22 mouse cellular contexts compared by ENCODE assay signal in the genomic region with DNA sequence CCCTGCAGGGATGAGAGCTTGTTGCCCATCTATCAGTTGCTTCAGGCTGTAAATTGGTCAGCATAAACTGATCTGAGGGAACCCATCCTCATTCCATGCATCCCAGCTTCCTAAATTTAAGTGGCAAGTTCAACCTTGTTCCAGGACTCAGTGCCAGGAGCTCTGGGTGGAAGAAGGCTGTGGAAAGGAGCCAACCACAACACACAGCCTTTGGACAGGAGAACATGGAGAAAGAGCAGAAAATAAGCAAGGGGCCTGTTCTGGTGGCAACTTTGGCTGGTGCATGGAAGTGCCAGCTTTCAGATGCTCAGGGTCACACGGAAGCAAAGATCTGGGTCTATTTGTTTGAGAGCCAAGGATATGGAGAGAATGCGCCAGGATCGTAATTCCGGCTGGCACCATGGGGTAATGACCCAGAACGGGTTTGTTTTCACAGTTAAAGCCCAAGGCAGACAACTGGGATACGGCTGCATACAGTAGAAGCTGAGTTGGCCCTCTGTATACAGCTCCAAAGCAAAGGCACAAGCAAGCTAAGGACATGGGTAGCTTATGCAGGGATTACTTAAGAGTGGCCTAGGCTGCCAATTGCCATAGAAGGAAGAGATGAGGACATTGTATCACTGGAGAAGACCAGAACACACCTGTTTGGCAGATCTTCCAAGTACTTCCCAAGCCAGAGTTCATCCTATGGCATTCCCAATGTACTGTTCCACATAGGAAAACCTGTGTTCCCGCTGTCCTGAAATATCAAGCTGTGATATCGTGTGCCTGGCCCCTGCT.
DNase-seq lines count a peak whose midpoint lies in the region; ATAC-seq lines count a peak whose summit lies in the region.
"Had no signal": no experiment of that assay in that cellular context is flagged by ENCODE, and none has a peak within 500 bp of the region (broad histone marks: within the 10 kb centered on the region; RNA-seq: fewer than 3 reads in every experiment).

No protein-coding gene starts in this region.

- no peaks in the 10 kb centered on the region for H3K36me3 ChIP-seq in kidney, embryonic 14.5 days (ENCODE audit: control insufficient read depth, insufficient read depth, low read length)
- H3K36me3 ChIP-seq in midbrain, embryonic 11.5 days (ENCODE audit: control insufficient read depth, insufficient read depth, low read length), result no peaks in the 10 kb centered on the region
- H3K36me3 ChIP-seq in midbrain, embryonic 13.5 days, result no peaks in the 10 kb centered on the region
- H3K36me3 ChIP-seq: heart, embryonic 12.5 days; hindbrain, embryonic 15.5 days; midbrain, embryonic 10.5 days; neural tube, embryonic 13.5 days had no signal

- no peaks in the 10 kb centered on the region for H3K4me1 ChIP-seq in kidney, embryonic 14.5 days (ENCODE audit: control insufficient read depth, insufficient read depth, low read length)
- no peaks in the 10 kb centered on the region for H3K4me1 ChIP-seq in midbrain, embryonic 11.5 days (ENCODE audit: control insufficient read depth, insufficient read depth, low read length)
- 0 out of 2 replicates have a peak, but pooled peaks cover 3% of the 10 kb centered on the region for H3K4me1 ChIP-seq in midbrain, embryonic 13.5 days (replicated peaks)
- H3K4me1 ChIP-seq: heart, embryonic 12.5 days; hindbrain, embryonic 15.5 days; neural tube, embryonic 13.5 days had no signal

- H3K27ac ChIP-seq in kidney, embryonic 14.5 days (ENCODE audit: low read depth, low read length), result no peak overlapping the region
- H3K27ac ChIP-seq in midbrain, embryonic 11.5 days (ENCODE audit: low read depth, low read length), result no peak overlapping the region
- H3K27ac ChIP-seq in midbrain, embryonic 13.5 days, result no peak overlapping the region
- H3K27ac ChIP-seq: hindbrain, embryonic 15.5 days; liver, embryonic 14.5 days; macrophage; midbrain, embryonic 10.5 days; neural tube, embryonic 13.5 days had no signal

- DNase-seq in cerebellum, postnatal 14 days, result peak; percentile 7 to 32
- DNase-seq in cerebellum, adult 11 months, result no peak
- DNase-seq in kidney, adult 11 months, result peak; percentile 30
- peak; percentile 33 for DNase-seq in midbrain, embryonic 11.5 days (ENCODE audit: low spot score, missing footprints)
- no peak for DNase-seq in heart, postnatal 36 days
- DNase-seq: adrenal gland, postnatal 10 days; gastrocnemius, postnatal 36 days; right cerebral cortex, postnatal 25 days; thymus, postnatal 36 days had no signal

- intact Hi-C loops in heart, postnatal 36 days (cut with DNase I), result no loop called here

- H3K4me3 ChIP-seq in kidney, embryonic 14.5 days (ENCODE audit: low read length), result no peak overlapping the region
- no peak overlapping the region for H3K4me3 ChIP-seq in midbrain, embryonic 11.5 days (ENCODE audit: low read depth, low read length)
- no peak overlapping the region for H3K4me3 ChIP-seq in midbrain, embryonic 13.5 days (replicated peaks)
- H3K4me3 ChIP-seq: heart, embryonic 12.5 days; hindbrain, embryonic 15.5 days; midbrain, embryonic 10.5 days; neural tube, embryonic 13.5 days had no signal

- no peak overlapping the region for H3K9ac ChIP-seq in kidney, embryonic 14.5 days (ENCODE audit: low read depth, low read length)
- H3K9ac ChIP-seq in midbrain, embryonic 11.5 days (ENCODE audit: low read length), result no peak overlapping the region
- H3K9ac ChIP-seq in midbrain, embryonic 13.5 days (replicated peaks), result no peak overlapping the region
- H3K9ac ChIP-seq: heart, embryonic 12.5 days; hindbrain, embryonic 15.5 days; liver, embryonic 14.5 days; neural tube, embryonic 13.5 days had no signal

- no peak overlapping the region for H3K4me2 ChIP-seq in kidney, embryonic 14.5 days (replicated peaks; ENCODE audit: low read depth, low read length)
- H3K4me2 ChIP-seq in midbrain, embryonic 11.5 days, result no peak overlapping the region
- H3K4me2 ChIP-seq in midbrain, embryonic 13.5 days (replicated peaks), result no peak overlapping the region
- H3K4me2 ChIP-seq: heart, embryonic 12.5 days; hindbrain, embryonic 15.5 days; neural tube, embryonic 13.5 days had no signal

- WGBS in kidney, embryonic 14.5 days, result 55% methylated on average over 8 of the region's 8 CpGs
- WGBS in midbrain, embryonic 11.5 days, result 91% methylated on average over 8 of the region's 8 CpGs
- WGBS in midbrain, embryonic 13.5 days, result 89% methylated on average over 8 of the region's 8 CpGs

- no peaks in the 10 kb centered on the region for H3K9me3 ChIP-seq in kidney, embryonic 14.5 days (ENCODE audit: control insufficient read depth, low read length)
- H3K9me3 ChIP-seq in midbrain, embryonic 11.5 days (ENCODE audit: control insufficient read depth, low read length), result no peaks in the 10 kb centered on the region
- H3K9me3 ChIP-seq in midbrain, embryonic 13.5 days, result no peaks in the 10 kb centered on the region
- H3K9me3 ChIP-seq: heart, embryonic 12.5 days; hindbrain, embryonic 15.5 days; midbrain, embryonic 10.5 days; neural tube, embryonic 13.5 days had no signal

- H3K27me3 ChIP-seq in kidney, embryonic 14.5 days (ENCODE audit: control insufficient read depth, insufficient read depth, low read length), result no peaks in the 10 kb centered on the region
- no peaks in the 10 kb centered on the region for H3K27me3 ChIP-seq in midbrain, embryonic 11.5 days (ENCODE audit: control insufficient read depth, insufficient read depth, low read length)
- no peaks in the 10 kb centered on the region for H3K27me3 ChIP-seq in midbrain, embryonic 13.5 days
- H3K27me3 ChIP-seq: heart, embryonic 12.5 days; hindbrain, embryonic 15.5 days; neural tube, embryonic 13.5 days had no signal

- ATAC-seq in kidney, embryonic 14.5 days (ENCODE audit: low FRiP score, low TSS enrichment), result no peak
- no peak for ATAC-seq in midbrain, embryonic 11.5 days (ENCODE audit: low FRiP score)
- no peak for ATAC-seq in midbrain, embryonic 13.5 days
- ATAC-seq in frontal cortex, adult (ENCODE audit: low TSS enrichment), result no peak
- ATAC-seq: activated CD4-positive, CD25-positive, alpha-beta regulatory T cell, adult 4 months; CD4-positive, CD25-positive, alpha-beta regulatory T cell, adult 4 months; forebrain, embryonic 14.5 days; intestine, embryonic 16.5 days had no signal

Comparison
In these comparisons a context has a peak if more than half of its experiments do, and no peak if none do; other contexts are left out.
1. DNase-seq: peak in cerebellum, postnatal 14 days (2 of 2), kidney, adult 11 months (single experiment) and midbrain, embryonic 11.5 days (single experiment); none in cerebellum, adult 11 months (single experiment) and heart, postnatal 36 days (0 of 2).